Mouse (Mus musculus) spleen, adult 2 months (tissue): ENCODE results near the gene Npb. TPM values are rescaled to one million over a fixed set of nuclear protein-coding genes. Genes with fewer than 3 reads are reported as not detected.
"Not testable (repeated sequence)": the region's sequence is repeated elsewhere in the genome, so short reads cannot be mapped to it uniquely, and the experiment has no call there.

ENCODE experiments used
- DNase-seq, 2 experiments: peaks; one replicate each; pipeline versions ENCODE4 v3.0.0 to v3.0.0-alpha.2; 2012 to 2021; ENCODE audit warnings: low spot score in 2 of 2, low read depth in 1 of 2
- H3K27ac ChIP-seq: fragments of 200-500 bp; 2 replicates; pipeline ENCODE4 v1.5.1; 2012; ENCODE audit warnings: low read length, inconsistent platforms; ENCODE audit not compliant: insufficient read depth
- H3K27me3 ChIP-seq: fragments of 200-500 bp; 2 replicates; pipeline ENCODE4 v1.6.1; 2012; ENCODE audit warnings: mild to moderate bottlenecking, moderate library complexity, low read length, inconsistent platforms; ENCODE audit not compliant: control insufficient read depth, insufficient read depth
- H3K36me3 ChIP-seq: fragments of 200-500 bp; 2 replicates; pipeline ENCODE4 v1.6.1; 2012; ENCODE audit warnings: mild to moderate bottlenecking, low read length, inconsistent platforms; ENCODE audit not compliant: control insufficient read depth, insufficient read depth
- H3K4me1 ChIP-seq: fragments of 200-500 bp; 2 replicates; pipeline ENCODE4 v1.6.1; 2011; ENCODE audit warnings: inconsistent platforms; ENCODE audit not compliant: control insufficient read depth, insufficient read depth, insufficient read length
- H3K4me3 ChIP-seq: fragments of 200-500 bp; 2 replicates; pipeline ENCODE4 v1.5.1; 2011; ENCODE audit warnings: mild to moderate bottlenecking, inconsistent platforms; ENCODE audit not compliant: insufficient read depth, insufficient read length; ENCODE audit errors: extremely low read depth
- CTCF ChIP-seq: fragments of 200-500 bp; IDR thresholded peaks from 2 replicates; pipeline ENCODE4 v1.5.1; 2011; ENCODE audit warnings: mild to moderate bottlenecking, inconsistent platforms; ENCODE audit not compliant: insufficient read depth, insufficient read length, insufficient replicate concordance; ENCODE audit errors: extremely low read depth
- POLR2A ChIP-seq: fragments of 200-500 bp; IDR thresholded peaks from 2 replicates; pipeline ENCODE4 v1.6.1; 2011; ENCODE audit warnings: low read depth, low read length, inconsistent platforms
- WGBS: fragments of 180-500 bp; shearing (Covaris S2); methylation state at CpG from one replicate; pipeline ENCODE4 v1.1.7; 2018; 5-methylcytosine and 5-hydroxymethylcytosine counted together
- polyA plus RNA-seq: library from polyadenylated mRNA; depleted of rRNA; stranded (reverse); fragments of >200 nt; gene quantifications from 2 replicates; pipeline ENCODE4 v1.2.3, GENCODE M21; 2012; rRNA removed

Npb gene
- polyA plus RNA-seq = 4.4 and 5.5 TPM in 2 replicates

DNA sequence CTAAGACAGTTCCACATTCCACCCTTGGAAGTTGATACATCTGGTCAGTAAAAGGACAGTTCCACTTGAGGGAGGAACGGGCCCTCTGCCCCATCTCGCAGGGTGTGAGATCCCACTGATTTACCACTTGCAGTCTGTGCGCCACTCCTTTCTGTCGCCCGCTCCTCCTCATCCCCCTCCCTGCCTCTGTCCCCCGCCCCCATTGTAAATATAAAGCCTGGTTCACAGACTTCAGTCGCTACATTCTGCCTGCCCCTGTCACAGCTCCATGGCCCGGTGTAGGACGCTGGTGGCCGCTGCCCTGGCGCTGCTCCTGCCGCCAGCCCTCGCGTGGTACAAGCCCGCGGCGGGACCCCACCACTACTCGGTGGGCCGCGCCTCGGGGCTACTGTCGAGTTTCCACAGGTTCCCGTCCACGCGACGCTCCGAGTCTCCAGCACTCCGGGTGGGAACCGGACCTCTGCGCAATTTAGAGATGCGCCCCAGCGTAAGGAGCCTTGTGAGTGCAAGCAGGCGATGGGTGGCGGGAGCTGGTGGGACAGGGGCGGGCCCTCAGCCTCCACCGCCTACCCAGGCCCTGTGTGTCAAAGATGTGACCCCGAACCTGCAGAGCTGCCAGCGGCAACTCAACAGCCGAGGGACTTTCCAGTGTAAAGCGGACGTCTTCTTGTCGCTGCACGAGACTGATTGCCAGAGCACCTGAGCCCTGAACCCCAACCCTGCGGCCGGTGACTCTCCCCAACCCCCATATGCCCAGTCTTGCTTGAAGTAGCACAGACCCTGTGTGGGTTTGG is at the start of gene Npb:
Npb (plus strand) TSS at position 237 of the 794 bp plus-strand sequence.
- Histone ChIP-seq H3K36me3 (peaks cover 16% of the 10 kb centered on the region), H3K4me3 (no peak within 1 kb of the TSS), H3K27me3 (no peaks in the 10 kb centered on the region), H3K27ac (no peak within 1 kb of the TSS), H3K4me1 (no peaks in the 10 kb centered on the region)
- WGBS = 31% methylated on average over 45 of the region's 45 CpGs
- TF ChIP-seq CTCF (no peak), POLR2A (no peak)
- DNase-seq = no peak

DNA sequence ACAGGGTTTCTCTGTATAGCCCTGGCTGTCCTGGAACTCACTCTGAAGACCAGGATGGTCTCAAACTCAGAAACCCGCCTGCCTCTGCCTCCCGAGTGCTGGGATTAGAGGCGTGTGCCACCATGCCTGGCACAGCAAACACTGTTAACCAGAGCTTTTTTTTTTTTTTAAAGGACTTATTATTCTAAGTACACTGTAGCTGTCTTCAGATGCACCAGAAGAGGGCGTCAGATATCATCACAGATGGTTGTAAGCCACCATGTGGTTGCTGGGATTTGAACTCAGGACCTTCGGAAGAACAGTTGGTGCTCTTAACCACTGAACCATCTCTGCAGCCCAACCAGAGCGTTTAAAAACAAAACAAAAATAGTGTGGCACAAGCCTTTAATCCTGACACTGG is 49.4 kb upstream of the Npb start:
- H3K27ac ChIP-seq, DNase-seq, H3K4me1 ChIP-seq, H3K27me3 ChIP-seq, H3K4me3 ChIP-seq: not testable (repeated sequence)
- 92% methylated on average over 6 of the region's 6 CpGs for whole genome bisulfite sequencing
- peaks cover 36% of the 10 kb centered on the region for H3K36me3 ChIP-seq

DNA sequence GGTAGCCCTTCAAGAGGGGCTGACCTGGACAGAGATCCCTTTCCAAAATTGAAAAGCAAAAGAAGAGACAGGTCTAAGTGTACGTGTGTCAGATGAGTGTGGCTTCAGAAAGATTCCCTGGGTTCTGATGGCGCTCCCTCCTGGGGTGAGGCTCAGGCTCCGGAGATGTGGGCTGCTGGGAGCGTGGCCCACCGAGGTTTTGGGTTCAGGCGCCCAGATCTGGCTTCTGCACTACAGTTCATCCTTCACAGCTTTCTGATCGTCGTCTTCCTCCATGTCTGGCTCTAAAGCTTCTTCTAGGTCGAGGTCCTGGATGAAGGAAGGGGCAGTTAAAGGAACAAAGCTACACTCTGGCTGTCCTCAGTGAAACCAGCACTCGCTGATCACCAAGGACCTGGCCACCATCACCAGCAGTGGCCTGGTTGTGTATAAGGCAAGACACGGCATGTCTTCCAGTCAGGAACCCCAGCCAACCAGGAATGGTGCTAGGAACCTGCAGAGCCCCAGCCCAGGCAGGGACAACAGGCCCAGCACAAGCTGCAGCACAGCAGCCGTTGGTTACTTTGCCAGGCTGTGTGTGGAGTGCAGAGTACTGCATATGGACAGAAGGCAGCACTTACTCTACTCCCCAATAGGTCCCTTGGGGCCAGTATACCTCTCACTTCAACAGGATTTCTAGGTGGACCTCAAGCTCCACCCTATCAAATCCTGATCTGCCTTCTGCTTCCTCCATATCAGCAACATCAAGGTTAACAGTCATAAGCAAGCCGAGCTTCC is 47.1 kb upstream of the Npb start:
- H3K36me3 ChIP-seq = peaks cover 52% of the 10 kb centered on the region
- no peak for TF ChIP-seq CTCF
- no peak for TF ChIP-seq POLR2A
- H3K4me1 ChIP-seq = no peaks in the 10 kb centered on the region
- WGBS = 92% methylated on average over 13 of the region's 13 CpGs
- no peak for DNase-seq
- H3K27ac ChIP-seq = no peak overlapping the region
- no peak overlapping the region for H3K4me3 ChIP-seq
- no peaks in the 10 kb centered on the region for H3K27me3 ChIP-seq

- Histone ChIP-seq H3K27me3 (no peaks in the 10 kb centered on the region), H3K4me3 (no peak overlapping the region), H3K4me1 (no peaks in the 10 kb centered on the region), H3K27ac (no peak overlapping the region), H3K36me3 (peaks cover 65% of the 10 kb centered on the region)
- TF ChIP-seq POLR2A = no peak
- 94% methylated on average over 13 of the region's 13 CpGs for WGBS
- DNase-seq = no peak
These were observed 45.3 kb upstream of the Npb start for GRCm38 (mm10) chr11:120562949-120563348.

GRCm38 (mm10) chr11:120565114-120565513 is 43.2 kb upstream of the Npb start:
- WGBS = 90% methylated on average over 9 of the region's 9 CpGs
- H3K4me1 ChIP-seq = no peaks in the 10 kb centered on the region
- no peak for DNase-seq
- H3K27me3 ChIP-seq = no peaks in the 10 kb centered on the region
- no peak overlapping the region for H3K4me3 ChIP-seq
- TF ChIP-seq POLR2A (no peak), CTCF (no peak)
- no peak overlapping the region for H3K27ac ChIP-seq
- peaks cover 74% of the 10 kb centered on the region for H3K36me3 ChIP-seq

DNA sequence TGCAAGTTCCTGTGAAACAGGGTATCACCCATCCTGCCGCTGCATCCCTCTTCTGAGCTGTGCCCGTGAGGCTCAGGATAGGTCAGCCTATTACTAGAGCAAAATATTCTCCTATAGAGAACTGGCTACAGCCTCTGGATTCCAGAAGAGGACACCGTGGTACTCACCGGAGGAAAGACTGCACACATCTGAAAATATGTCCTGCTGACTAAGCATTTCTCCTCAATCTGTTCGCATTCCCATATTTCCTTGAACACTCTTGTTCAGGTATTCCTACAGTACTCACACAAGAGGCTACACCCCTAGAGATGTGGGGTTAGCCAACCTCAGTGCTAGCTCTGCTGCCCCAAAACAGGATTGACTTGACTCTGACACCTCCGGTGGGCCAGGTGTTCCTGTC is 40.0 kb upstream of the Npb start:
- no peak for TF ChIP-seq POLR2A
- TF ChIP-seq CTCF = no peak
- Histone ChIP-seq H3K4me3 (no peak overlapping the region), H3K36me3 (peaks cover 49% of the 10 kb centered on the region), H3K27ac (no peak overlapping the region), H3K4me1 (peaks cover 9% of the 10 kb centered on the region; the same call in 1 of the 2 replicates), H3K27me3 (no peaks in the 10 kb centered on the region)
- DNase-seq = no peak
- 96% methylated on average over 6 of the region's 6 CpGs for WGBS

DNA sequence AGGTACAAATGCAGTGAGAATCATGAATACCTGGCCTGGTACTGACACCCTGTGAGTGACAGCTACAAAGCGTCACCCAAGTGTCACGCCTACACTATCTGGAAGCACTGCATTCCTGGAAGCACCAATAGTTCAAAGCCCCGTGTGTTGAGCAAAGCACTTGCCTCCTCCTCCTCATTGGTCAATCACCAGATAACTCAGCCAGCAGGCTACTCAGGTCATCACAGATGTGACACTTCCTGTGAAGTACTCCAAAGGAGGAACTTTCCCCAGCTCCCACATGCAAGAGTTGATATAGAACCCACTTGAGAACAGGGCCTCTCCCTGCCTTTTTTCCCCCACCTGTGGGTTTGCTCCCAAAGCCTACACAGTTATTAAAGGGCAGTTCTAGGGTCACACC is 37.2 kb upstream of the Npb start:
- Histone ChIP-seq H3K27me3 (no peaks in the 10 kb centered on the region), H3K36me3 (peaks cover 29% of the 10 kb centered on the region), H3K4me3 (no peak overlapping the region), H3K4me1 (peaks cover 9% of the 10 kb centered on the region; the same call in 1 of the 2 replicates), H3K27ac (no peak overlapping the region)
- TF ChIP-seq POLR2A = no peak
- TF ChIP-seq CTCF = no peak
- DNase-seq = no peak
- WGBS = 79% methylated on average over 3 of the region's 3 CpGs
